Mouse (Mus musculus) fat pad, adult 2 months (tissue): ENCODE measurements around the gene Mpz.

Experiments
- DNase-seq: peaks from one replicate; pipeline ENCODE4 v3.0.0-alpha.2; 2011; ENCODE audit warnings: low read depth, low spot score; ENCODE audit errors: extremely low read depth

Gene Mpz

GRCm38 (mm10) chr1:171149974-171150760, at the start of gene Mpz, which contains the start of gene Sdhc:
TSS of gene Mpz (plus strand) at chr1:171150711.
TSS of gene Sdhc (minus strand) at chr1:171150603.
- DNase-seq: peak; percentile 28

GRCm38 (mm10) chr1:171101033-171101432, 49.5 kb upstream of the Mpz start:
- DNase-seq: no peak

GRCm38 (mm10) chr1:171101733-171102546, 48.6 kb upstream of the Mpz start:
- DNase-seq: no peak

GRCm38 (mm10) chr1:171102547-171103177, 47.8 kb upstream of the Mpz start:
- DNase-seq: no peak

GRCm38 (mm10) chr1:171103179-171103840, 47.2 kb upstream of the Mpz start:
- no peak for DNase-seq

- no peak for DNase-seq
These were observed 45.3 kb upstream of the Mpz start for GRCm38 (mm10) chr1:171105226-171105625.

GRCm38 (mm10) chr1:171109620-171110019, 40.9 kb upstream of the Mpz start:
- DNase-seq: no peak

GRCm38 (mm10) chr1:171110659-171111019, 39.9 kb upstream of the Mpz start:
- no peak for DNase-seq

- DNase-seq: no peak
These were observed 39.3 kb upstream of the Mpz start for GRCm38 (mm10) chr1:171111020-171111780.

- no peak for DNase-seq
These were observed 38.5 kb upstream of the Mpz start for GRCm38 (mm10) chr1:171111781-171112575.

- DNase-seq: no peak
These were observed 37.5 kb upstream of the Mpz start for GRCm38 (mm10) chr1:171112986-171113385.

GRCm38 (mm10) chr1:171113873-171114299, 36.6 kb upstream of the Mpz start, which contains the start of gene Cfap126:
TSS of gene Cfap126 (plus strand) at chr1:171113918.
- no peak for DNase-seq

GRCm38 (mm10) chr1:171116280-171116679, 34.2 kb upstream of the Mpz start:
- DNase-seq: no peak

- DNase-seq: no peak
These were observed 32.2 kb upstream of the Mpz start for GRCm38 (mm10) chr1:171118269-171118684.

- DNase-seq: no peak
These were observed 31.5 kb upstream of the Mpz start for GRCm38 (mm10) chr1:171118996-171119395.

GRCm38 (mm10) chr1:171119405-171119804, 31.1 kb upstream of the Mpz start:
- no peak for DNase-seq

- DNase-seq: no peak
These were observed 29.6 kb upstream of the Mpz start for GRCm38 (mm10) chr1:171120893-171121292.

GRCm38 (mm10) chr1:171121839-171122238, 28.7 kb upstream of the Mpz start:
- DNase-seq: no peak

GRCm38 (mm10) chr1:171122932-171123331, 27.6 kb upstream of the Mpz start:
- DNase-seq: no peak
